Mouse (Mus musculus) CD8-positive naive resting alpha-beta T cell, adult 2 months (primary cell): ENCODE measurements around the gene Gm21985.

Source experiments
- DNase-seq, 2 experiments: peaks; one replicate each; pipeline ENCODE4 v3.0.0; 2022; ENCODE audit warnings: low read depth in 2 of 2, low spot score in 2 of 2

Gene Gm21985

GRCm38 (mm10) chr2:112454862-112455564 lies 188.9 kb downstream of the Gm21985 start, which contains the start of gene Emc7:
Gene Emc7 (plus strand): TSS chr2:112454997.
- peak; percentile 93 to 95 for DNase-seq
